Mouse (Mus musculus) hindbrain, postnatal 0 days (tissue): ENCODE measurements around the gene Smim27. TPM values are rescaled to one million over a fixed set of nuclear protein-coding genes. Genes with fewer than 3 reads are reported as not detected.

ENCODE experiments used
- ATAC-seq: fragments of 200-750 bp; cut with Nextera tagmentation; 2 replicates; pipeline ENCODE4 v1.8.0; 2017; ENCODE audit warnings: mild to moderate bottlenecking, moderate TSS enrichment, moderate library complexity
- DNase-seq: peaks from one replicate; pipeline ENCODE4 v3.0.0-alpha.2; 2015; ENCODE audit warnings: low spot score
- H3K27ac ChIP-seq: fragments of 300-500 bp; sonication (generic); 2 replicates; pipeline ENCODE4 v1.5.1; 2014; ENCODE audit warnings: mild to moderate bottlenecking
- H3K27me3 ChIP-seq: fragments of 300-500 bp; sonication (generic); 2 replicates; pipeline ENCODE4 v1.6.1; 2014; ENCODE audit warnings: low read length, mixed read lengths; ENCODE audit not compliant: insufficient read depth
- H3K36me3 ChIP-seq: fragments of 300-500 bp; sonication (generic); 2 replicates; pipeline ENCODE4 v1.6.1; 2014; ENCODE audit warnings: low read length, mixed read lengths; ENCODE audit not compliant: insufficient read depth
- H3K4me1 ChIP-seq: fragments of 300-500 bp; sonication (generic); 2 replicates; pipeline ENCODE4 v1.6.1; 2014; ENCODE audit warnings: antibody characterized with exemption, low read length, mixed read lengths; ENCODE audit not compliant: insufficient read depth
- H3K4me2 ChIP-seq: fragments of 300-500 bp; sonication (generic); 2 replicates; pipeline ENCODE4 v1.6.1; 2014; ENCODE audit warnings: low read depth, mild to moderate bottlenecking, low read length, moderate library complexity, mixed read lengths
- H3K4me3 ChIP-seq: fragments of 300-500 bp; sonication (generic); 2 replicates; pipeline ENCODE4 v1.5.1; 2014; ENCODE audit warnings: low read length
- H3K9ac ChIP-seq: fragments of 300-500 bp; sonication (generic); replicated peaks from 2 replicates; pipeline ENCODE4 v1.6.1; 2014; ENCODE audit warnings: mild to moderate bottlenecking, low read length, moderate library complexity, mixed read lengths
- H3K9me3 ChIP-seq: fragments of 300-500 bp; sonication (generic); 2 replicates; pipeline ENCODE4 v1.6.1; 2016; ENCODE audit warnings: low read length, mixed read lengths
- CTCF ChIP-seq: IDR thresholded peaks from 2 replicates; pipeline ENCODE4 v1.5.1; 2016; ENCODE audit warnings: antibody characterized with exemption, control low read depth, low read depth
- WGBS: fragments of 180-500 bp; shearing (Covaris S2); extraction: QIAGEN DNeasy Blood & Tissue Kit; methylation state at CpG from one replicate; pipeline ENCODE4 v1.1.7; 2014; 5-methylcytosine and 5-hydroxymethylcytosine counted together
- polyA plus RNA-seq: library from polyadenylated mRNA; unstranded; fragments of >200 nt; fragmentation: Nextera tagmentation; extraction: Ambion mirVana; gene quantifications from 2 replicates; pipeline ENCODE4 v1.2.1, GENCODE M21; 2015
- total RNA-seq: library from RNA; depleted of rRNA; stranded (reverse); fragments of >200 nt; gene quantifications from 2 replicates; pipeline ENCODE4 v1.2.3, GENCODE M21; 2014; rRNA removed

Smim27 gene
- 0.31 and 1.7 TPM in 2 replicates for total RNA-seq
- polyA plus RNA-seq = 19.1 and 28.5 TPM in 2 replicates

DNA sequence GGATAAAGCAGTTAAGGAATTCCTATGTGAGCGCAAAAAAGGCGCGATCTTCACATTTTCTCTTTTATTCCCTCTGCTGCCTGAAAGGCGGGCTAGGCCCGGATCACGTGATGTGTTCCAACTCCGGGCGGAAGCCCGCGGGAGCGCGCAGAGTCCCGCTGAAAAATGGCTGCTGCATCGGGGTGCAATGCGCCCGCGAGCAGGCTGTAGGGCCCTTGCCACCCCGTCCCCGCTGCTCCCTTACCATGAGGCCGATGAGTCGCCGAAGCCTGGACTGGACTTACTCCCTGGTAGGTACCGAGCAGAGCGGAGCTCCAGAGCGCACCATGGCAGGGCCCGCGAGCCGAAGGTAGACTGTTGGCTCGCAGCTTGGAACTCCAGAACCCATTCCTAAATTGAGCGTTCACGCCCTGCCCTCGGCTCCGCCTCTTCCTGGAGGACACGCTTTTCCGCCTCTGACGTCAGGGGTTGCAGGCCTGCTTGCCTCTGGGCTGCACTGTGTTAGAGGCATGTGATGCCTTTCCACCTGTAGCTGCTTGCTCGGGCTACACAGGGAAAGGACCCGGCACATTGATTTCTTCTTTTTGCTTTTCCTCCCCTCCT, at the start of gene Smim27, which contains the start of gene Topors:
TSS of gene Smim27 (plus strand) at position 150 of the 603 bp plus-strand sequence.
TSS of gene Topors (minus strand) at position 421 of the 603 bp plus-strand sequence.
- under 1% methylated on average over 38 of the region's 38 CpGs for WGBS
- ATAC-seq = peak; percentile 96
- Histone ChIP-seq H3K4me3 (peak within 1 kb of the TSS; percentile 74), H3K9me3 (no peaks in the 10 kb centered on the region), H3K36me3 (no peaks in the 10 kb centered on the region; the same call in 1 of the 2 replicates), H3K4me1 (no peaks in the 10 kb centered on the region; the same call in 1 of the 2 replicates), H3K9ac (peak within 1 kb of the TSS; percentile 78), H3K4me2 (peak within 1 kb of the TSS; percentile 94), H3K27me3 (no peaks in the 10 kb centered on the region), H3K27ac (peak within 1 kb of the TSS; percentile 96)
- DNase-seq = peak; percentile 98
- TF ChIP-seq CTCF = no peak

- Histone ChIP-seq H3K4me2 (peak overlapping the region; percentile 21), H3K9me3 (no peaks in the 10 kb centered on the region), H3K4me3 (0 out of 2 replicates have a peak overlapping the region, but pooled peaks have one; percentile 7), H3K27ac (no peak overlapping the region), H3K27me3 (no peaks in the 10 kb centered on the region), H3K4me1 (no peaks in the 10 kb centered on the region), H3K9ac (no peak overlapping the region), H3K36me3 (no peaks in the 10 kb centered on the region)
- TF ChIP-seq CTCF = no peak
- DNase-seq = no peak
- 22% methylated on average over 12 of the region's 12 CpGs for WGBS
- no peak for ATAC-seq
Measured at GRCm38 (mm10) chr4:40220437-40220836, 48.9 kb upstream of the Smim27 start.

DNA sequence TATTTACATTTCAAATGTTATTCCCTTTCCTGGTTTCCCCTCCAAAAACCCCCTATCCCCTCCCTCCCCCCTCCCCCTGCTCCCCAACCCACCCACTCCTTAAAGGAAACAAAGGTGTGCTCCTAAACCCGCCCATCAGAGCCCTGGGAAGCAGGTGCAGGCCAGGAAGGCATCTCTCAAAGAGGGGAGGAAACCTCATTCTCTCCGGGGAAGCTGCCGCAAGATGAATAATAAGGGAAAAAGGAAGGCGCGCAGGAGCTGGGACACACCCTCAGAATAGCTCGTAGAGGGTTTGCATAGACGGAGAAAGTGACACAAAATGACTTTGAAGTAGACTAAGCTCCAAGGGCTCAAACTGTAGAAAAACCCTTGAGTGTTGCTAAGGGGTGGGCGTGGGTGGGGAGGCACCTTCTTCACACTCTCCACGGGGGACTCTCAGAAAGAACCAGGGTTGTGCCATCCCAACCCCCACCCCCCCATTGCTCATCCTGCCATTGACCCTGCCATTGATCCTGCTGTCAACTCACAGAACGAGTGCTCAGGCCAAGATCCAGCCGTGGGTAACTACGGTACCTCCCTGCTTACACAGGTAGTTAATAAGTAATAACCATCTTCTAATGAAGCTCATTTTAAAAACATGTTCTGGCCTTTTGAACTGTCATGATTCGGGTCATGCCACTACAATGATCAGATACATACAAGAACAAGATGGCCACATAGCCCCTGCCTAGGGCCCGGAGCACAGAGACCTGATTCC, 48.2 kb upstream of the Smim27 start:
- H3K9me3 ChIP-seq = no peaks in the 10 kb centered on the region
- H3K27ac ChIP-seq = no peak overlapping the region
- no peak for DNase-seq
- no peak overlapping the region; the same call in 1 of the 2 replicates for H3K4me2 ChIP-seq
- no peaks in the 10 kb centered on the region for H3K27me3 ChIP-seq
- 32% methylated on average over 14 of the region's 14 CpGs for WGBS
- TF ChIP-seq CTCF = no peak
- H3K36me3 ChIP-seq = no peaks in the 10 kb centered on the region
- no peak overlapping the region for H3K9ac ChIP-seq
- no peak for ATAC-seq
- no peak overlapping the region for H3K4me3 ChIP-seq
- H3K4me1 ChIP-seq = no peaks in the 10 kb centered on the region

- H3K27me3 ChIP-seq = no peaks in the 10 kb centered on the region
- TF ChIP-seq CTCF = no peak
- no peak overlapping the region for H3K9ac ChIP-seq
- no peaks in the 10 kb centered on the region for H3K36me3 ChIP-seq
- H3K9me3 ChIP-seq = no peaks in the 10 kb centered on the region
- ATAC-seq (no peak), DNase-seq (no peak)
- no peak overlapping the region for H3K4me3 ChIP-seq
- H3K27ac ChIP-seq = no peak overlapping the region
- no peaks in the 10 kb centered on the region for H3K4me1 ChIP-seq
- WGBS = 34% methylated on average over 21 of the region's 21 CpGs
- 0 out of 2 replicates have a peak overlapping the region, but pooled peaks have one; percentile 5 for H3K4me2 ChIP-seq
Measured at GRCm38 (mm10) chr4:40221876-40222585, 47.3 kb upstream of the Smim27 start.

- WGBS = 76% methylated on average over 5 of the region's 5 CpGs
- no peaks in the 10 kb centered on the region for H3K36me3 ChIP-seq
- no peaks in the 10 kb centered on the region for H3K9me3 ChIP-seq
- TF ChIP-seq CTCF = no peak
- no peaks in the 10 kb centered on the region for H3K4me1 ChIP-seq
- ATAC-seq (no peak), DNase-seq (no peak)
- H3K27ac ChIP-seq = no peak overlapping the region
- no peak overlapping the region for H3K9ac ChIP-seq
- no peaks in the 10 kb centered on the region for H3K27me3 ChIP-seq
- H3K4me3 ChIP-seq = no peak overlapping the region
- H3K4me2 ChIP-seq = no peak overlapping the region
Measured at GRCm38 (mm10) chr4:40226095-40226494, 43.3 kb upstream of the Smim27 start.

DNA sequence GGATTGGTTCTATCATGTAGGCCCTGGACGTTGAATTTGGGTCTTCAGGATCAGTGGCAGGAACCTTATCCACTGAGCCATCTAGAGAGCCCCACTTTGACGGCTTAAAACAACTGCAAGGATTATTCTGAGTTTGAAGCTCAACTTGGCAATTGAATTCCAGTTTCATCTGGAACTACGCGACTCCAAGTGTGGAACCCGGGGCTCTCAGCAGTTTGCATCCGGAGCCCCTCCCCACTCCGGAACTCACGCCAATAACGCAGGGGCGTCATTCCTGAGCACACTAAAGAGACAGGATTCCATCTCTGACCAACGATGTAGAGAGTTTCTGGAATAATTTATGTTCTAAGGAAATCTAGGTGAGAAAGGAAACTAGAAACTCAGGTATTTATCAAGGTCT, 42.2 kb upstream of the Smim27 start:
- ATAC-seq (no peak), DNase-seq (no peak)
- WGBS = 90% methylated on average over 11 of the region's 11 CpGs
- Histone ChIP-seq H3K4me2 (no peak overlapping the region), H3K9ac (no peak overlapping the region), H3K4me3 (no peak overlapping the region), H3K4me1 (no peaks in the 10 kb centered on the region), H3K36me3 (no peaks in the 10 kb centered on the region), H3K27me3 (no peaks in the 10 kb centered on the region), H3K9me3 (no peaks in the 10 kb centered on the region), H3K27ac (no peak overlapping the region)
- TF ChIP-seq CTCF = no peak
